Mouse (Mus musculus) limb, embryonic 12.5 days (tissue): Measurements from ENCODE around the gene Olfr94. TPM values are rescaled to one million over a fixed set of nuclear protein-coding genes. Genes with fewer than 3 reads are reported as not detected.
"Not testable (repeated sequence)": the region's sequence is repeated elsewhere in the genome, so short reads cannot be mapped to it uniquely, and the experiment has no call there.

ENCODE experiments used
- ATAC-seq: fragments of 200-750 bp; cut with Nextera tagmentation; 2 replicates; pipeline ENCODE4 v1.8.0; 2017; ENCODE audit warnings: low read depth, moderate TSS enrichment; ENCODE audit not compliant: insufficient number of reproducible peaks, insufficient read depth, low FRiP score, low TSS enrichment
- H3K27ac ChIP-seq: fragments of 300-500 bp; sonication (generic); 2 replicates; pipeline ENCODE4 v1.5.1; 2016; ENCODE audit warnings: mild to moderate bottlenecking, moderate library complexity
- H3K27me3 ChIP-seq: fragments of 300-500 bp; sonication (generic); 2 replicates; pipeline ENCODE4 v1.6.1; 2016; ENCODE audit warnings: mild to moderate bottlenecking, moderate library complexity
- H3K36me3 ChIP-seq: fragments of 300-500 bp; sonication (generic); 2 replicates; pipeline ENCODE4 v1.6.1; 2016; ENCODE audit warnings: mild to moderate bottlenecking, moderate library complexity
- H3K4me1 ChIP-seq: fragments of 300-500 bp; sonication (generic); replicated peaks from 2 replicates; pipeline ENCODE4 v1.6.1; 2016
- H3K4me2 ChIP-seq: fragments of 300-500 bp; sonication (generic); 2 replicates; pipeline ENCODE4 v1.6.1; 2016; ENCODE audit warnings: mild to moderate bottlenecking, moderate library complexity
- H3K4me3 ChIP-seq: fragments of 300-500 bp; sonication (generic); replicated peaks from 2 replicates; pipeline ENCODE4 v1.5.1; 2016; ENCODE audit warnings: mild to moderate bottlenecking
- H3K9ac ChIP-seq: fragments of 300-500 bp; sonication (generic); replicated peaks from 2 replicates; pipeline ENCODE4 v1.6.1; 2016; ENCODE audit warnings: mild to moderate bottlenecking, moderate library complexity
- H3K9me3 ChIP-seq: fragments of 300-500 bp; sonication (generic); 2 replicates; pipeline ENCODE4 v1.6.1; 2016; ENCODE audit warnings: mild to moderate bottlenecking, moderate library complexity
- WGBS: fragments of 180-500 bp; shearing (Covaris S2); methylation state at CpG from one replicate; pipeline ENCODE4 v1.1.7; 2016; 5-methylcytosine and 5-hydroxymethylcytosine counted together
- polyA plus RNA-seq: library from polyadenylated mRNA; unstranded; fragments of >200 nt; fragmentation: Nextera tagmentation; extraction: Ambion mirVana; gene quantifications from 2 replicates; pipeline ENCODE4 v1.2.1, GENCODE M21; 2016

The Olfr94 gene
- polyA plus RNA-seq, result not detected in 2 replicates

GRCm38 (mm10) chr17:37200894-37201293, at the start of gene Olfr94:
TSS of gene Olfr94 (minus strand) at chr17:37200994.
- no peaks in the 10 kb centered on the region for H3K4me1 ChIP-seq
- H3K4me2 ChIP-seq, result no peak within 1 kb of the TSS
- no peak within 1 kb of the TSS for H3K9ac ChIP-seq
- no peaks in the 10 kb centered on the region for H3K9me3 ChIP-seq
- no peak for ATAC-seq
- H3K36me3 ChIP-seq, result no peaks in the 10 kb centered on the region
- no peak within 1 kb of the TSS for H3K4me3 ChIP-seq
- 74% methylated on average over 2 of the region's 2 CpGs for WGBS
- H3K27me3 ChIP-seq, result peaks cover 30% of the 10 kb centered on the region
- no peak within 1 kb of the TSS for H3K27ac ChIP-seq

GRCm38 (mm10) chr17:37250544-37250943, 49.8 kb upstream of the Olfr94 start:
- no peak overlapping the region for H3K4me3 ChIP-seq
- H3K27ac ChIP-seq, result no peak overlapping the region
- H3K9ac ChIP-seq, result no peak overlapping the region
- ATAC-seq, result no peak
- H3K36me3 ChIP-seq, result no peaks in the 10 kb centered on the region
- no peaks in the 10 kb centered on the region for H3K4me1 ChIP-seq
- H3K4me2 ChIP-seq, result no peak overlapping the region
- WGBS, result 0% methylated on average over 1 of the region's 1 CpGs
- H3K9me3 ChIP-seq, result no peaks in the 10 kb centered on the region
- H3K27me3 ChIP-seq, result no peaks in the 10 kb centered on the region

GRCm38 (mm10) chr17:37249460-37249859, 48.7 kb upstream of the Olfr94 start:
- no peak overlapping the region for H3K4me2 ChIP-seq
- ATAC-seq, result no peak
- H3K4me3 ChIP-seq, result no peak overlapping the region
- H3K36me3 ChIP-seq, result no peaks in the 10 kb centered on the region
- H3K27me3 ChIP-seq, result no peaks in the 10 kb centered on the region
- no peak overlapping the region for H3K27ac ChIP-seq
- no peaks in the 10 kb centered on the region for H3K9me3 ChIP-seq
- no peaks in the 10 kb centered on the region for H3K4me1 ChIP-seq
- H3K9ac ChIP-seq, result no peak overlapping the region

- no peak overlapping the region for H3K9ac ChIP-seq
- H3K4me2 ChIP-seq, result no peak overlapping the region
- H3K27ac ChIP-seq, result no peak overlapping the region
- no peak for ATAC-seq
- 31% methylated on average over 5 of the region's 5 CpGs for WGBS
- no peaks in the 10 kb centered on the region for H3K36me3 ChIP-seq
- H3K9me3 ChIP-seq, result no peaks in the 10 kb centered on the region
- H3K4me1 ChIP-seq, result no peaks in the 10 kb centered on the region
- H3K27me3 ChIP-seq, result no peaks in the 10 kb centered on the region
- H3K4me3 ChIP-seq, result no peak overlapping the region
These were observed 45.9 kb upstream of the Olfr94 start for GRCm38 (mm10) chr17:37246715-37247114.

GRCm38 (mm10) chr17:37242198-37242597, 41.4 kb upstream of the Olfr94 start:
- 64% methylated on average over 3 of the region's 3 CpGs for WGBS

GRCm38 (mm10) chr17:37237230-37237629, 36.4 kb upstream of the Olfr94 start, which contains the start of gene Olfr97:
TSS of gene Olfr97 (minus strand) at chr17:37237330.
- not testable (repeated sequence) for H3K27ac ChIP-seq, H3K4me2 ChIP-seq, H3K27me3 ChIP-seq, H3K4me3 ChIP-seq, H3K9me3 ChIP-seq, H3K36me3 ChIP-seq, ATAC-seq, H3K9ac ChIP-seq, H3K4me1 ChIP-seq
- WGBS, result 90% methylated on average over 2 of the region's 2 CpGs

More at GRCm38 (mm10) chr17:37242198-37242597, 41.4 kb upstream of the Olfr94 start:
- Histone ChIP-seq H3K4me3 (no peak overlapping the region), H3K9me3 (no peaks in the 10 kb centered on the region), H3K27ac (no peak overlapping the region), H3K27me3 (no peaks in the 10 kb centered on the region), H3K4me1 (no peaks in the 10 kb centered on the region), H3K4me2 (no peak overlapping the region), H3K36me3 (no peaks in the 10 kb centered on the region), H3K9ac (no peak overlapping the region)
- ATAC-seq, result no peak

- H3K9me3 ChIP-seq, result peaks cover 9% of the 10 kb centered on the region; the same call in 1 of the 2 replicates
- no peaks in the 10 kb centered on the region for H3K36me3 ChIP-seq
- no peak overlapping the region for H3K4me2 ChIP-seq
- 19% methylated on average over 1 of the region's 1 CpGs for WGBS
- H3K27ac ChIP-seq, result no peak overlapping the region
- ATAC-seq, result no peak
- no peaks in the 10 kb centered on the region for H3K27me3 ChIP-seq
- H3K4me1 ChIP-seq, result no peaks in the 10 kb centered on the region
- no peak overlapping the region for H3K9ac ChIP-seq
- H3K4me3 ChIP-seq, result no peak overlapping the region
These were observed 21.1 kb upstream of the Olfr94 start for GRCm38 (mm10) chr17:37221879-37222278.

- Histone ChIP-seq H3K4me2 (no peak within 1 kb of the TSS), H3K4me1 (no peaks in the 10 kb centered on the region), H3K9ac (no peak within 1 kb of the TSS), H3K4me3 (no peak within 1 kb of the TSS), H3K27me3 (no peaks in the 10 kb centered on the region), H3K27ac (no peak within 1 kb of the TSS), H3K9me3 (peaks cover 14% of the 10 kb centered on the region; the same call in 1 of the 2 replicates), H3K36me3 (no peaks in the 10 kb centered on the region)
- WGBS, result 64% methylated on average over 4 of the region's 4 CpGs
- no peak for ATAC-seq
These were observed 19.1 kb upstream of the Olfr94 start, which contains the start of gene Olfr96 for GRCm38 (mm10) chr17:37219846-37220245. TSS of gene Olfr96 (plus strand) at chr17:37220146.

- Histone ChIP-seq H3K27ac (no peak overlapping the region), H3K36me3 (no peaks in the 10 kb centered on the region), H3K4me2 (no peak overlapping the region), H3K4me1 (no peaks in the 10 kb centered on the region), H3K27me3 (no peaks in the 10 kb centered on the region; the same call in 1 of the 2 replicates), H3K4me3 (no peak overlapping the region), H3K9me3 (peaks cover 14% of the 10 kb centered on the region; the same call in 1 of the 2 replicates), H3K9ac (no peak overlapping the region)
- ATAC-seq, result no peak
- WGBS, result 89% methylated on average over 3 of the region's 3 CpGs
These were observed 17.7 kb upstream of the Olfr94 start for GRCm38 (mm10) chr17:37218486-37218885.

GRCm38 (mm10) chr17:37213018-37213417, 12.2 kb upstream of the Olfr94 start, which contains the start of gene Olfr95:
TSS of gene Olfr95 (minus strand) at chr17:37213118.
- Histone ChIP-seq H3K4me2 (no peak within 1 kb of the TSS), H3K9me3 (peaks cover 13% of the 10 kb centered on the region; the same call in 1 of the 2 replicates), H3K4me3 (no peak within 1 kb of the TSS), H3K9ac (no peak within 1 kb of the TSS), H3K4me1 (peaks cover 3% of the 10 kb centered on the region; the same call in 1 of the 2 replicates), H3K27ac (no peak within 1 kb of the TSS), H3K27me3 (peaks cover 25% of the 10 kb centered on the region), H3K36me3 (no peaks in the 10 kb centered on the region)
- 71% methylated on average over 3 of the region's 3 CpGs for WGBS
- no peak for ATAC-seq

- WGBS, result 19% methylated on average over 40 of the region's 40 CpGs
- ATAC-seq, result no peak
- H3K4me3 ChIP-seq, result peak overlapping the region; percentile 26
These were observed 10.3 kb upstream of the Olfr94 start for GRCm38 (mm10) chr17:37210884-37211768.

More at GRCm38 (mm10) chr17:37210884-37211768, 10.3 kb upstream of the Olfr94 start:
- Histone ChIP-seq H3K36me3 (no peaks in the 10 kb centered on the region), H3K4me1 (peaks cover 3% of the 10 kb centered on the region; the same call in 1 of the 2 replicates), H3K4me2 (peak overlapping the region; percentile 50), H3K27ac (no peak overlapping the region), H3K9me3 (no peaks in the 10 kb centered on the region), H3K27me3 (peaks cover 25% of the 10 kb centered on the region), H3K9ac (peak overlapping the region; percentile 45; the same call in 1 of the 2 replicates)
